Mouse (Mus musculus): ENCODE measurements around the gene Tbc1d24.

DNA sequence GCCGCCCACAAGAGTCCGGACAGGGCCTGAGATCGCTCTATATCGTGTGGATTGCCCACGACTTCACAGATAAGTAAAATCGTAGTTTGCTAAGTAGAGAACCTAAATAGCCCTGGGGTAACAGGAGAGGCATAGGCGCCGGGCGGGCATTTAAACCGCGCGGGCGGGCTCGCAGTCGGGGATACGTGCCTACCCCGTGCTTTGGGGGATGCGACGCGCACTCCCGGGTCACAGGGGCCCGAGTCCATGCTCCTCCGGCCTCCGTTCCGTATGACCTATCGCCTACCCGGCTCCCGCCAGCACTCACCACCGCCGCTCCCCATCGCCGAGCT is 45.6 kb upstream of the Tbc1d24 start:
- TF ChIP-seq MAX (IDR thresholded peaks at IDR 0.05): no peak
- TF ChIP-seq CTCF (IDR thresholded peaks at IDR 0.05; ENCODE audit: control insufficient read depth, insufficient read depth, insufficient read length): no peak
- no peak for TF ChIP-seq USF1 (IDR thresholded peaks at IDR 0.05; ENCODE audit: low read depth)
- no peak for TF ChIP-seq MYOG (IDR thresholded peaks at IDR 0.05; ENCODE audit: control insufficient read depth, extremely low read depth, insufficient read length)

Data from C2C12 (cell line).